Mouse (Mus musculus) lung, postnatal 10 days (tissue): ENCODE measurements around the gene Tmem88b.

Source experiments
- DNase-seq: peaks from one replicate; pipeline ENCODE4 v3.0.0; 2021

Tmem88b gene

DNA sequence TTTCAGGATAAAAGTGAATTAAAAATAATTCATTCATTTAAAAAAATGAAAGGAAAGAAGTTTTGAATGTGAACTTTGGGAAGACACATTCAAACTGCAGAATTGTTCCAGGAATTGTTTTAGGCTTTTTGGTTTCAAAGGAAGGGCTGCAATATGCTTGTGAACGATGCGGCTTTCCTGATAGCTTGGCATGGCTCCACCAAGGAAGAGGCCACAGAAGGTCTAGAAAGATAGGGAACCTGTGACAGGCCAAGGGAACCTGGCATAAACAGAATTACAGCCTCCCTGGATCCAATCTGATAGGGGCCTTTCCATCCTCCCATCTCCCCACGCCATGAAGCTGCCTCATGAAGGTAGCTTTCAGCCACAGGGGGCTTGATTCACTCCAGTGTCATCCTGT is 2.6 kb upstream of the Tmem88b start:
- DNase-seq: no peak

DNA sequence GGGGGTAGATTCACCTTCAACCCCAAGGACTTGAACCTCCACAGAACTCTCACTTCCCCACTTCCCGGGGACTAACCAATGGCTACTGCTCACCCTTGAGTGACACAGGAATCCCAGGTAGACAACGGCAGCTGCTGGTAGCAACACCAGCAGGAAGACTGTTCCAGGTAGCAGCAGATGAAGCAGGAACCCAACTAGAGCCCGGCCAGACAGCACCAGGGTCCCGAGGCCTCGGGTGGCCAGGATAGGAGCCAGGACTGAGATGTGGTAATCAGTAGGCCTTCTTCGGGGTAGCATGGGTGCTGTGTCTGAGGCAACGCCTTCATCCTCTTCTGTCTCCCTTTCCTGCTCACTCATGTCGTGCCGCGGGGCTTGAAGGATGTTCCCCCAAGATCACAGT is 428 bp downstream of the Tmem88b start:
- DNase-seq: no peak

DNA sequence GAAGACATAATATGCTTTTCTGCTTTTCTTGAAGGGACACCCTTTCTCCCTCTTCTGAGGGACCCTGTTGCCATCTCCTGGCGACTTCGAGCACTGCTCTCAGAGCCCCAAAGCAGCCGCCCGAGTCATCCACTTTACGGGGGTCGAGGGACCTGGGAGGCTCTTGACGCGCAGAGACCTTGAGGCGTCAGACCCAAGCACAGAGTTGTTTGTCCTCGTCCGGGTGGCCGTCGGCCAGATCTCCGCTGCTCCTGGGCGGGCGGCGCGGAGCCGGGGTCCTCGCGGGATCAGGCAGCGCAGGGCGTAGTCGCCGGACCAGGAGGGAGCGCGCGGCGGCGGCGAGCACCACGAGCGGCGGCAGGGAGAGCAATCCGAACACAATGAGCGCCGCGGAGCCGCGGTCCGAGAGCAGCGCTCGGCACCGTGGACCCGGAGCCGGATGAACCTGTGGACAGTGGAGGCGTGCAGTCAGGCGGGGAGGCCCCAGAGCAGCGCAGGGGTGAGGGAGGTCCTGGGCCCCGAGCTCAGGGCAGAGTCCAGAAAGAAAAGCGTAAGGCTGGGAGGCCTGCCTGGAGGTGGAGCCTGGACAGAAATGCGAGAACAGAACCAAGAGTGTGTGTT is 1.5 kb downstream of the Tmem88b start:
- DNase-seq: peak; percentile 92

DNA sequence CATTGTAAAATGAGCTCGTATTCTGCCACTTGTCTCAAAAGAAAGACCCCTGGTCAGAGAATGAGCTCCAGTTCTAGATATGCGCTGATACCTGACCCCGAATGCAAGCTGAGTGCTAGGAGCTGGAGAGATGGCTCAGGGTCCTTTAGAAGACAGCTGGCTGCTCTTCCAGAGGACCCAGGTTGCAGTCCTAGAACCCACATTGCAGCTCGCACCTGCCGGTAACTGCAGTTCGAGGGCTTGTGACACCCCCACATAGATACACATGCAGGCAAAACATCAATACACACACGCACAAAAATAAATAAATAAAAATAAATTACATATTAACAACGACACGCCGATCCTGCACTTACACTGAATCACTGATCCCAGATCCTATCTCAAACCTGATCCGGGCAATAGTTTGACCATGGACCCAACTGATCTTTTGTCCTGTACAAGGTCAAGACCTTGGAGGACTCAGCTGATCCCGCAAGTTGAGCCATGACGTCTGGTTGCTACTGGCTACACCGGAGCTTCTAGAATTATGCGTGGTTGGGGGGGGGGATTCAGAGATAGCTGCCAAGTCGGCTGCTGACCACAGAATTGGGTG is 2.1 kb downstream of the Tmem88b start:
- no peak for DNase-seq

DNA sequence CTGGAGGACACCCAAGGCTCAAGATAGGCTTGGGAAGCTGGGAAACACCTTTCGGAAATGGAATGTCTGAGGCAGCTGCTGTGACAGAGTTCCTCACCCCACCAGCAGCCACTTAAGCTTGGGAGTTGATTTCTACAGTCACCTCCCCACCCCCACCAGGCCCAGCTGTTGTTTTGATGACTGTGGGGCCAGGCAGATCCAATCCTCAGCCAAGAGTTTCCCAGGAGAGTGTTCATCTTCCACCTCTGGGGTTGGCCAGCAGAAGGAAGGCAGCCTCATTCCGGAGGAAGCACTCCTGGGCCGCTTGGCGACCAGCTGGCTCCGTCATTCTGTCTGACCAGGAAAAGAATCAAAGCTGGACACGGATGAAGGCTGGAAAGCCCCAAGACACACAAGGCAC is 4.8 kb downstream of the Tmem88b start:
- DNase-seq: peak; percentile 73

DNA sequence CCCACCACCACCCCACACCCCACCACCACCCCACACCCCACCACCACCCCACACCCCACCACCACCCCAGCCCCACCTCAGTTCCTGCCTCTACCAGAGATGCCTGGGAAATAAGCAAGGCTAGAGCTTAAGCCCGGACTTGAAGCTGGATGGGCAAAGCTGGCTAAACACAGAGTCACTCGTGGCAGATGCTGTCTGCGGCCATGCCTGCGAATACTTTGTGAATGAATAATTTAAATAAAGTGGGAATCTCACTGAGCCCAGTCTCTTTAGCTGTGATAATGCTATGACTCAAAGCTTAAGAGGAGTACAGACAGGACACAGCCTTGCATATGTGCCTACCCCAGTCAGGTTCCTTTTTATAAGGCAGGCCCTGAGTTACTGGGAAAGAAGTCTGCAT is 6.2 kb downstream of the Tmem88b start:
- DNase-seq: no peak

DNA sequence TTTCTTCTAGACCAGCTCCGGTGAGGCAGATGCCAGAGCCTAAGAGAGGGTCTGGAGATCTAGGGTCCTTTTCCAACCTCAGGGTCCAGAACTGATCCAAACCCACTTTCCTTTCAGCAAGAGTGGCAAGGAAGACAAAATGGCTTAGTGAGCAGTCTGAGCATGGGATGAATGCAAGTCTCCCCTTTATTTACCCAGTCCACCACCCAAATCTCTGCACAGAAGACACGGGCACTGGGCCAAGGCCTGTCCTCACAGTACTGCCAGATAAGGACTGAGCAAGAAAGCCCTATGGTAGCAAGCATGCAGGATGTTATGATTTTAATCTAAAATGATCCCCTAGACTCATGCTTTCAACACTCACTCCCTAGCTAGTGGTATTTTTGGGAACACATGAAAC is 7.9 kb downstream of the Tmem88b start:
- DNase-seq: peak; percentile 39

DNA sequence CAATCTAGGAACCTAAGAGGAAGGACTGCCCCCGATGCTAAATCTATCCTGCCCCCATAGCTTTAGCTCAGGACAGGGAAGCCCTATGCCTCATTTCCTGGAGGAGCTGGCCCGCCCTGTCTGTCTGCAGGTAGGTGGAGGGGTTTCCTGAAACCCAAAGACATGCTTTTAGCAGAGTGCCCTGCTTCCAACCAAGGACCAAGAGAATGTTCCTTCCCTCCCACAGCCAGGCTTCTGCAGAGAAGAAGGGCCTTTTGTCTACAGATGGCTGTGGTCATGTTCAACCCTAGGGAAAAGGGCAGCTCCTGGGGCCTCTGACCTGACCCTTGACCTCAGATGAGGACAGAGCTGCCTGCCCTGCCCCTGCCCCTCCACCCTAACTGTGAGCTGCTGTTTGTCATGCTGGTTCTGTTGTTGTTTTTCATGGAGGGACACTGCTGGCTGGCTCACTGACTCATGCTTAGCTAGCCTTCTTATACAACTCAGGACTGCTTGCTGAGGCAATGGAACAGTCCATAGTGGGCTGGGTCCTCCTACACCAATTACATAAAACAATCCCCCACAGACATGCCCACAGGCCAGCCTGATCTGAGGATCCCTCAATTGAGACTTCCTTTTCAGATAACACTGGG is 8.9 kb downstream of the Tmem88b start:
- DNase-seq: no peak

DNA sequence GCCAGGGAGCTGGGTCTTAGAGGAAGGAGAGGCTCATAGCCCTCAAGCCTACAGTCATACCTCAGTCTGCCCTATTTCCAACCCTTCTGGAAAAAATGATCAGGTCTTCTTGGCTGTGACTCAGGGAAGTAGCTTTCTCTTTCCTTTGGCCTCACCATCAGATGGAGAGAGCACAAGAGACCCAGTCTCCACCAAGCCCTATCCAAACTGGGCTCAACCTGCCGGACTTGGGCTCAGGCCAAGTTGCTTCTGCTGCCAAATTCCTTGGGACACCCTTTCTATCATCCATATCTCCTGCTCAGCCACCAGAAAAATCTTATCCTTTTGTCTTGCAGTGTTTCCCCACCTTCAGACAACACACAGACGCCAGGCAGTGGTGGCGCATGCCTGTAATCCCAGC is 9.8 kb downstream of the Tmem88b start:
- DNase-seq: peak; percentile 44

DNA sequence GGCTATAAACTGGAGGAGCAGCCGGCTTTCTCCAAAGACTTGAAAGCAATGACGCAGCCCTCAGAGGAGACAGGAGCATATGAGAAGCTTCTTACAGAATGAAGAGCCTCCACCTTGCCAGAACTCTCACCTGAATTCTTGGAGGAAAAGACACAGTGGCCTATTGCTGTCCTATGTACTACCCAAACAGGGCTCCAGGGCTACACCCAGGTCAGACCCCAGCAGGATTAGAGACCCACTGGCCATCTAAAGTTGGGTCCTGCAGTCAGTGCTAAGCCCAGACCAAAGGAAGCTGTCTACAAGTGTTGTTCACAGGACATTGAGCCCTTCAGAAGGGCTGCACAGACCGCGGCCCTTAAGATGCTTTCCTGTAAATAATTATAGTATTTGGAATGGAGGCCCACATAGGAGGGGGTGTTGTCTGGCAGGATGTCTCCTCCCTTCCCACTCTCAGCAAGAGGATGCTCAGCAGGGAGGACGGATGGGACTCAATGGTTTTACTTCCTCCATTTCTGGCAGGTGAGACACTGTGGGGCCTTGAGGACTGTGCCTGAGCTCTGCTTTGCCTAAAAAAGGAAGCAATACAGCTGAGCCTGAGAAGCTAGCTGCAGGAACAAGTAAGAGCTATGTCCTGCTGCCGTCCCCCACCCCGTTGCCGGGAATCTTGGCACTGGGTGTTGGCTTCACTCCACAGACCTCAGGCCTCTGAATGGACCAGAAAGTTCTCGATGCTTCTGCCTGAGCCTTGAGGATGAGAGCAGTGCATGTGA is 10.5 kb downstream of the Tmem88b start:
- peak; percentile 81 for DNase-seq

DNA sequence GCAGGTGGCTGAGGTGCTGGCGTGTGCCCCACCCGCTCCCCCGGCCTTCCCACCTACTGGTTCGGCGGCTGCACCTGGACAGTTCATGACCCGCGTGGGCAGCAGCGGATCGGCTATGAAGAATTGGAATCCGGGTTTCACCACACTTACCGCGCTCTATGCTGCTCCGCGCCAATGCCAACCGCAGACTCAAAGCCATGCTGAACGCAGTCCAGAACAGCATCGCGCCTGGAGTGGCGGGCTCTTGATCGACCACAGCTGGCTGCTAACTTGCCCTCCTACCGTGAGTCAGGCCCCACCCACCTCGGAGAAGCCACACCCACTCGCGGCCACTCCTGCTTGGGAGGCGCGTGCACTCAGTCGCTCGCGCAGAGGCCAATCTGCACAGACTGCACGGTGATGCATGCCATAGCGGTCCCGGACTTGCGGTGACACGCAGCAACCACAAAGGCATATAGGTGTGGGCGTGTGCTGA is 11.4 kb downstream of the Tmem88b start, which contains the start of gene Vwa1:
Gene Vwa1 (minus strand): TSS at position 419 of the 475 bp plus-strand sequence.
- peak; percentile 96 for DNase-seq

DNA sequence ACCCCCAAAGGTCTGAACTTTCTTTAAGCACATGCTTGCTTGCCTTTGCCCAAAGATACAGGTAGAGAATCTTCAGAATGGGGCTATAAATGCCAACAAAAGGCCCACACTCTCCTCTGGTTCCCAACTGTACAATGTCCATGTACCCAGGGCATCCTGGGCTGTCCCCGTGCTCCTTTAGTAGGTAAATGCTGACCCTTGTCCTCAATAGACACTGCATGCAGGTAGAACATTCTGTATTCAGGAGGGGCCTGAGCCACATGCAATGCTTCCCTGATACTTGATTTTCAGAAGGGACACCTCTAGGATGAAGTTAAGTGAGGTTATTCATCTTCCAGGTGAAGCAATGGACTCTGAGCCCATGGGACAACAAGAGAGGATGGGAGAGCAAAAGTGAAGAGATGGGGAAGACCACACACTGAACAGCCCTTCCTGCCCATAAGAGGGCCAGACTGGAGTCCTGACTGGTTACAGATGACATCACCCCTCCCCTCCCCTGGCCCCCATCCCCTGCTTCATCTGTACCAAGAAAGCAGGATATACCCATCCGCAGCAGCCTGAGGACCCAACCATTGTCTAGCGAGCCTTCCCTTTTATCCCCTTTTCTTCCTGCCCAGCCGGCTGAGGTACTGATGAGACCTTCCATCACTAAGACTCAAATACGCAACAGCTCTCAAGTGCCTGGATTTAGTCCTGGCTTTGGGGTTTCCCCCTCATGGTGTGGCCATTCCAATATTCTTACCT is 12.2 kb downstream of the Tmem88b start:
- no peak for DNase-seq

DNA sequence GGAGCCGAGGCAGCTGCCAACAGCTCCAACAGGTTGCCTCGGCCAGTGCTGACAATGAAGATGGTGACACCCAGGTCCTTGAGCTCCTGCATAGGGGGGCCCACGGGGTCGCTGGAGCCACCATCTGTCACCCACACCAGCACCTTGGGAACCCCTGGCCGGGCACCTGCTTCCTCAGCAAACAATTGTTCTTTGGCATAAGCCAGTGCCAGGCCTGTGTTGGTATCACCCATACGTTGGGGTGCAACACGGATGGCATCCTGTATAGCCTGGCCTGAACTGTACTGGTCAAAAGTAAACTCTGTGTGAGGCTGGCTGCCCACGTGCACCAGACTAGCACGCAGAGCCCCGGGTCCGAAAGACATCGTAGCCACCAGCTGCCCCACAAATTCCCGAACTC is 12.9 kb downstream of the Tmem88b start:
- no peak for DNase-seq

DNA sequence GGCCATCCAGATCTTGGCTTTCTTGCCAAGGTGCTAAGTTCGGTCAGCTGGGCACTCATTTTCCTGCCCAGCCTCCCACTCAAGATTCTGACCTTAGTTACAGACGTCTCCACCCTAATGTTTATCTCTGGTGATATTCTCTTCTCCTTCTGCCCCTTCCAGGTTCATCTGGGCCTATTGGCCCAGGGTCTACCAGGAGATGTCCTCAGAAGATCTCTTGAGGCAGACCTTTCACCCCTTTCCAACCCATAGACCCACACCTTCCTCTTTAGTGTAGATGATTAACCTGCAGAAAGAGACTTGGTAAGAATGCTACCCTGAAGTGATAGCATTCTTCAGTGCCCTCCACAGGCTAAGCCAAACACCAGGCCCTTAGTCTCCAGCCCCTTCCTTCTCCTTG is 14.0 kb downstream of the Tmem88b start:
- no peak for DNase-seq

DNA sequence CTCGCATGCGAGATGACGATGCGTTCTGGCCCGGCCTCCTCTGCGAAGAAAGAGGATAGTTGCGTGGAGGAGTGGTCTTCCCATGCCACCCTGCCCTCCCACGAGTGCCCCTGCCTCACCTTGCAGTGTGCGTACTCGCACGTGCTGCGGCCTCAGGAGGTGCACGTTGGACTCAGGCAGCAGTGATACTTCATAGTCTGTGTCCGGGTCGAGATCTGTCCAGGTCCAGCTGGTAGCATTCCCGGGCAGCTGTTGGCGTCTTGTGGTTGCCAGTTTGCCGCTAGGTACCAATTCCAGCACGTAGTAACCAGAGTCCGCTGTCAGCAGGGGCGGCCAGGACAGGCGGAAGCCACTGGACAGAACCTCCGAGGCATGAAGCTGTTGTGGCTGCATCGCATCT is 15.0 kb downstream of the Tmem88b start:
- DNase-seq: no peak

DNA sequence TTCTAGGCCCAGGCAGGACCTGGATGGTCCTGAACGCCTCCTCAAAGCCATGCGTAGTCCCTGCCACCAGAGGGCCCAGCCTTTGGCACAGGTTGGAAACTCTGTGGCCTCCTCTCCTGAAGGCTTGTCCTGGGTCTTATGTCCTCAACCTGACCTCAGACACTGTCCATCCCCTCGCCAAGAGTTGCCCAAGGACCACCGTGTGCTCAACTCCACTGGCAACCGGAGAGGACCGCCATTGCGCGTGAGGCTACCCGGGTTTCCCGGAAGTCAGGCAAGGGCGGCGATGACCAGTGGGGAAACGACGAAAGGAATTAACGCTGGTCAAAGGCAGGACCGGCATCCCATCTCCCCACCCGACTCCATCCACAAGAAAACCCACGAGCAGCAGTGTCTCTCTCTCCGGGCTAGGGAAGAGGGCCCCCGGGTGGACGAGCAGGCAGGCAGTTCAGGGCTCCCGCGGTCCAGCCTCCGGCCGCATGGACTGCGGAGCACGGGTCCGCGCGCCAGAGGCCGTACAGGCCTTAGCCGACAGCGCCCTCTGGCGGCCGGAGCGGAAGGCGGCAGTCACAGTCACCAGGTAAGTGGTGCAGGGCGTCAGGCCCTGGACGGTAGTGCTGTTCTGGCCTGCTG is 15.7 kb downstream of the Tmem88b start:
- peak; percentile 93 for DNase-seq

DNA sequence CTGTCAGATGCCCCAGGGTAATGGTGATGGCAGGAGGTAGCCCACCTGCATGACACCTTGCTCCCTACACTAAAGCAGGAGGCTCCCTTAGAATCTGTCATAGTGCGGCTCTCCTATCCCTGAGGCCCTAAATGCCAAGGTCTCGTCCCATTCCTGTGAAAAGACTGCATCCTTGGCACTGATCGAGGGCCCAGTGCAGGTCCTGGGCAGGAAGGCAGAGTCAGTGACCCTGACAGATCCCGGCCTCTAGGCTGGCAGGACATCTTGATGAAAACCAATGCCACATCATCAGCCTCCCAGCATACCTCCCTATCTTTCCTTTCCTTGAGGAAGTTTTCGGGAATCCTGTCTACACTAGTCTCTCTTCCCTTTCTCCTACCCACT is 16.2 kb downstream of the Tmem88b start:
- no peak for DNase-seq

DNA sequence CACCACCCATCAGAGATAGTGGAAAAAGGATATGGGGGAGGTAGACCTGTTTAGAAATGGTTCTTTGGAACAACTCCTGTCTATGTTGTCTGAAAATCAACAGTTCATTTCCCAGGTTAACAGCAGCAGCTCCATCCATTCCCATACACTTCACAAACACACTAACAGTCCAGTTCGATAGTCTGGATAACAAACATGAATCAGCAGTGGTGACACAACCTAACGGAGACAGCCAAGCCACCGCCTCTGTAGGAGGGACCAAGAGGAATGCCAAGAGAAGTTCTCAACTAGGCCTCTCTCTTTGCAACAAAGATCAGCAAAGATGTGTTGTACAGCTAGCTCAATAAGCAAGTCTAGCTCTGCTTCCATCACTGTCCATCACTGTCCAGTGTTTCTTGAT is 23.3 kb downstream of the Tmem88b start:
- DNase-seq: no peak

DNA sequence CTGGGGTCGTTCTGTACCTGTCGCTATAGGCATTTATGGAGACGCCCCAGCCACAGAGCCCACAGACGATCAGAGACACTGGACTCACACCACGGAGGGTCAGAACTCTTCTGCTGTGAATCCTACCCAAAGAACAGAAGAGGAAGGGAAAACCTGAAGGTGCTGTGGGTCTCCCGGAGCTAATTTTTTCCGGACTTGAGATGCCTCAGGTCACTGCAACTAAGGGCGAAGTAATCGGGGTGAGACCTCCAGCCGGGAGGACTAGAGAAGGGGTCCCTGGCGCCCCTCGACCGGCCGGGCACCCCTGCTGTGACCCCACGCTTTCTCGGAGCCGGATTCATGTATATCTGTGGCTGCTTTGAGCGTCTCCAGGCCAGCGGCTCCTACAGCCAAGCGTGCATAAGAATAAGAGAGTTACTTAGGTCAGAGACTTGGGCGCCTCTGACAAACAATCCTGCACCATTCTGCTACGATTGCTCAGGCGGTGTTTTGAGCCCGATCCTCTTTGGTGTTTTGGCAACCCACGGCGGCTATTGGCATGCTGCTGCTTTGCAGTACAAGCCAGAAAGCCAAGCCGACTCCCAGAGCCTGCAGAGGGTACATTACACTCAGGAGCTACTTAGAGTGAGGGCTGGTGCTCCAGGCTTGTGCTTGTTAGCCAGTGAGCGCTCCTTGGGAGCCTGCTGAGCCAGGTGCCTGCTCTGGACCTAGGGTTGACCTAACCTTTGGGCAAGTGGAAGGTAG is 24.1 kb downstream of the Tmem88b start:
- DNase-seq: no peak

DNA sequence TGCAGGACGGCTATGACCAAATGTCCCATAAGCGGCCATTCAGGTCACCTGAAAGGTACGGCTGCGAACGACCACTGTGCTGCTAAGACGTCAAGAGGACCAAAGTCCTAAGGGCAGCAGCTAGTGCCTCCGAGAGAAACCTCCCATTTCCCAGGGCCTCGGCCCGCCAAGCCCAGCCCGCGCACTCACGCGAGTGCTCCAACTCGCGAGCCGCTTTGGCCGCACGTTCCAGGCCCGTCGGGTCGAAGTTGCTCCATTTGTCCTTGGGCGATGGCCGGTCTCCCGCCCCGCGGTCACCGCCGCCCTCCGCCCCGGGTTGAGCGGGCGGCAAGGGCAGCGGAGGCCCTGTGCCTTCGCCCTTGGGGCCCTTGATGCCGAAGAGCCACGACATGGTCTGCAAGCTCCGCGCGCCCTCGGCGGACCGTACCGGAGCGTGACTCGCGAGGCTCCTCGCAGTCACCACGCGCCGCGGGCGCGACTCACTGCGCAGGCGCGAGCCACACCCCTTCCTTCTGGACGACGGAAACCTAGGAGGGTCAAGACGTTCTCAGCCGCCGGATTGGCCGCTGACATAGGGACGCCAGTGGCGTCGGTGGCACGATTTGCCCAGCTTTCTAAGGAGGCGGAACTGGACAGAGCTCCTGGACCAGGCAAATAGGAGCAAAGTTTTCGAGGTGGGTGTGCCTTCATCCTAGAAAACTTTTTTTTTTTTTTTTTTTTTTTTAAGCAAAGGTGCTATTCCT is 24.9 kb downstream of the Tmem88b start, which contains the start of gene Atad3a:
Gene Atad3a (minus strand): TSS at position 481 of the 743 bp plus-strand sequence.
- DNase-seq: peak; percentile 98
